Mouse (Mus musculus) midbrain, embryonic 15.5 days (tissue): ENCODE measurements at regions not wholly inside any gene's neighbourhood (a gene's known extent, or its start where the extent isn't known, plus 50 kb on each side); places are given as distances from the start of the nearest gene placed in this dataset.

Experiments used
- ATAC-seq: fragments of 200-750 bp; cut with Nextera tagmentation; replicated peaks from 2 replicates; pipeline ENCODE4 v1.8.0; 2017; ENCODE audit warnings: moderate TSS enrichment
- H3K27ac ChIP-seq: fragments of 300-500 bp; sonication (generic); 2 replicates; pipeline ENCODE4 v1.5.1; 2015; ENCODE audit warnings: mild to moderate bottlenecking, inconsistent platforms
- H3K27me3 ChIP-seq: fragments of 300-500 bp; sonication (generic); replicated peaks from 2 replicates; pipeline ENCODE4 v1.6.1; 2015; ENCODE audit warnings: inconsistent platforms
- H3K36me3 ChIP-seq: fragments of 300-500 bp; sonication (generic); replicated peaks from 2 replicates; pipeline ENCODE4 v1.6.1; 2015; ENCODE audit warnings: inconsistent platforms
- H3K4me1 ChIP-seq: fragments of 300-500 bp; sonication (generic); 2 replicates; pipeline ENCODE4 v1.6.1; 2015; ENCODE audit warnings: inconsistent platforms
- H3K4me2 ChIP-seq: fragments of 300-500 bp; sonication (generic); 2 replicates; pipeline ENCODE4 v1.6.1; 2015; ENCODE audit warnings: inconsistent platforms, mild to moderate bottlenecking, moderate library complexity
- H3K4me3 ChIP-seq: fragments of 300-500 bp; sonication (generic); 2 replicates; pipeline ENCODE4 v1.5.1; 2015; ENCODE audit warnings: mild to moderate bottlenecking, inconsistent platforms
- H3K9ac ChIP-seq: fragments of 300-500 bp; sonication (generic); 2 replicates; pipeline ENCODE4 v1.6.1; 2015; ENCODE audit warnings: mild to moderate bottlenecking, inconsistent platforms
- H3K9me3 ChIP-seq: fragments of 300-500 bp; sonication (generic); 2 replicates; pipeline ENCODE4 v1.6.1; 2016; ENCODE audit warnings: inconsistent platforms
- WGBS: fragments of 180-500 bp; shearing (Covaris S2); methylation state at CpG from one replicate; pipeline ENCODE4 v1.1.7; 2015; ENCODE audit warnings: mixed read lengths; 5-methylcytosine and 5-hydroxymethylcytosine counted together

DNA sequence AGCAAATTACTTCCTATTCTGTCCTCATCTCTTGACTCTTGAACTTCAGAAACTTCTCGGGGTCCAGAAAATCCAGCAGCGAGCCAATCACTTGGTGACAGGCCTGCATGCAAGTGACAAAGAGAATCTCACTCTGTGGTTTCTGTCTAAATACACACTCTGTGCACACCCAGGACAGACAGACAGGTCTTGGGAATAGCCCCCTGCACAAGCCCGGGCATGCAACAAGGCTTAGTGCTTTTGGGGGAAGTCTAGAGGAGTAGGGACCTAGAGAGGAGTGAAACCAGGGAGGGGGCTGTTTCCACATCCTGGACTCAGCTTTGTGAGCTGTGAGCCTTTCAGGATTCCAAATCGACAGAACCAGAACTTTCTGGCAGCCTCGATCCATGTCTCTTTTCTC lies 259.6 kb downstream of the Ajap1 start:
- no peaks in the 10 kb centered on the region for H3K4me1 ChIP-seq
- H3K4me2 ChIP-seq = no peak overlapping the region
- H3K9me3 ChIP-seq = no peaks in the 10 kb centered on the region
- no peak for ATAC-seq
- 83% methylated on average over 5 of the region's 5 CpGs for WGBS
- H3K27ac ChIP-seq = no peak overlapping the region
- peaks cover 4% of the 10 kb centered on the region for H3K27me3 ChIP-seq
- H3K9ac ChIP-seq = no peak overlapping the region
- no peak overlapping the region for H3K4me3 ChIP-seq
- H3K36me3 ChIP-seq = no peaks in the 10 kb centered on the region

DNA sequence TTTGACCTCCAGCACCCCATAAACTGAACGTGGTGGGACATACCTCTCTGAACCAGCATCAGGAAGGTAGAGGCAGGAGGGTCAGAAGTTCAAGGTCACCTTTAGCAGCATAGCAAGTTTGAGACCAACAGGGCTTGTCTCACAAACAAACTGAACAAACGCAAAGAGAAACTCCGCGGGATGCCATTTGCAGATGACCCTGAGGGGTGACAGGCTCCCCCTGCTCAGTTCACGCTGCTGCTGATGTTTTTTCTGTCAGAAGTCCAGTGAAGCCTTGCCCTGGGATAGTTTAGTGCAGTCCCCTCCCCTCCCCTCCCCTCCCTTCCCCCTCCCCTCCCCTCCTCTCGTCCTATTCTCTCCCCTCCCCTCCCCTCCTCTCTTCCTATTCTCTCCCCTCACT lies 262.1 kb downstream of the Ajap1 start:
- WGBS = 37% methylated on average over 5 of the region's 6 CpGs
- peaks cover 8% of the 10 kb centered on the region for H3K27me3 ChIP-seq
- no peak overlapping the region for H3K9ac ChIP-seq
- no peaks in the 10 kb centered on the region for H3K4me1 ChIP-seq
- 0 out of 2 replicates have a peak, but pooled peaks cover 4% of the 10 kb centered on the region for H3K9me3 ChIP-seq
- no peaks in the 10 kb centered on the region for H3K36me3 ChIP-seq
- no peak overlapping the region for H3K27ac ChIP-seq
- ATAC-seq = no peak
- H3K4me3 ChIP-seq = no peak overlapping the region
- H3K4me2 ChIP-seq = no peak overlapping the region

DNA sequence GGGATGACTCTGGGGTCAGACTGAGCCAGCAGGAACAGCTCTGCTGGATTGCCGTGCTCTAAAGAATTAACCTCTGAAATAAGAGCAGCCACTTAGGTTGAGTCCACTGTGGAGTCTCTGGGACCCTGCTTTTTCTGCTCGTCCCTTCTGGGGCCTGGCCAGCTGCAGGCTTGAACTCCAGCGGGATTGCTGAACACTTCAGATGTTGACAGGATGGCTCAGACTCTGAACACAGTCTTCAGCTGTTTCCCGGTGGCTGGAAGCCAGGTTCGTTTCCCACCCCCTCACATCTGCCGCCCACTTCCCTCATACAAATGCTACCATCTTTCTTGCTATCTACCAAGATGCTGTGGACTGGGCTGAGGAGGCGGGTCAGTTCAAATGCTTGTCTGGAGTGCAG lies 262.5 kb downstream of the Ajap1 start:
- H3K36me3 ChIP-seq = no peaks in the 10 kb centered on the region
- H3K4me1 ChIP-seq = no peaks in the 10 kb centered on the region
- no peak overlapping the region for H3K4me2 ChIP-seq
- H3K9ac ChIP-seq = no peak overlapping the region
- H3K27me3 ChIP-seq = peaks cover 8% of the 10 kb centered on the region
- no peak for ATAC-seq
- no peak overlapping the region for H3K4me3 ChIP-seq
- 0 out of 2 replicates have a peak, but pooled peaks cover 4% of the 10 kb centered on the region for H3K9me3 ChIP-seq
- H3K27ac ChIP-seq = no peak overlapping the region
- WGBS = 44% methylated on average over 7 of the region's 7 CpGs

DNA sequence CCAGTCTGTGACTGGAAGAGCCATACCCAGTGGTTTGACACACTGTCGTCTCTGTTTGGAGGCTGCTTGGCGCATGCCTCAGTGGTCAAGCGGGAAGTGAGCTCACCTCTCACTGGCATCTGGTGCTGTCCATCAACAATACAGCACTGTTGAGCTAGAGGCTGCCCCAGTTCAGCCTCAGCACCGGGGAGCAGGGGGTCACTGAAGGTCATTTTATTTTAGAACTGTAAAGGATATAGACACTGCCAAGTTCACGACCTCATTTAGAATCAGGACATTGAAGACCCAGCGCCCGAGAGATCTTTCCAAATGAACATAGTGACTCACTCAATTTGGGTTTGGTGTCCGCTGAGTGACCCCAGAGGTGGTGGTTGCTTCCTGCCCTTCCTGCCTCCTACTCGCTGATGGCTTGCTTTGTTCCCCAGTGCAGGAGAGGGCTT lies 265.1 kb downstream of the Ajap1 start:
- Histone ChIP-seq H3K27ac (no peak overlapping the region), H3K4me2 (no peak overlapping the region), H3K4me3 (no peak overlapping the region), H3K9me3 (0 out of 2 replicates have a peak, but pooled peaks cover 4% of the 10 kb centered on the region), H3K4me1 (no peaks in the 10 kb centered on the region), H3K9ac (no peak overlapping the region), H3K36me3 (no peaks in the 10 kb centered on the region), H3K27me3 (peaks cover 13% of the 10 kb centered on the region)
- ATAC-seq = no peak
- WGBS = 83% methylated on average over 9 of the region's 9 CpGs

DNA sequence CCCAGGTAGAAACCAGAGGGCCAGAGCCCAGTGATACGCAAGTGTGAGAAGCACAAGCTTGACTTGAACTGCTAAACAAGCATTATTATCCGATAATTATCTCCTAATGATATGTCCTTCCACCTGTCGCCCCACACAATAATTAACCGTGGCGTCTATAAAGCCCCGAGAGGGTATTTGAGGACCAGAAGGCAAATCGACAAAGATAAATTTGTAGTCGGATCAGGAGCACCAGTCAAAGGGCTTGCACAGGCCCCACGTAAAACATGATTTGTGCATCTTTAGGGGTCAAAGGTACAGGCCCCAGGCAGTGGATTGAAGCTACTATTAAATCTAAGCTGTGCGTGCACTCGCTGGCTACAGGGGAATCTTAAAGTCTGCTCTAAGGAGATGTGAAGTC lies 270.5 kb downstream of the Ajap1 start:
- H3K4me1 ChIP-seq = peaks cover 15% of the 10 kb centered on the region
- H3K4me2 ChIP-seq = no peak overlapping the region
- H3K9me3 ChIP-seq = 0 out of 2 replicates have a peak, but pooled peaks cover 4% of the 10 kb centered on the region
- no peak overlapping the region for H3K9ac ChIP-seq
- H3K27me3 ChIP-seq = peaks cover 18% of the 10 kb centered on the region
- no peak for ATAC-seq
- 47% methylated on average over 11 of the region's 11 CpGs for WGBS
- H3K36me3 ChIP-seq = no peaks in the 10 kb centered on the region
- no peak overlapping the region for H3K4me3 ChIP-seq
- no peak overlapping the region for H3K27ac ChIP-seq

DNA sequence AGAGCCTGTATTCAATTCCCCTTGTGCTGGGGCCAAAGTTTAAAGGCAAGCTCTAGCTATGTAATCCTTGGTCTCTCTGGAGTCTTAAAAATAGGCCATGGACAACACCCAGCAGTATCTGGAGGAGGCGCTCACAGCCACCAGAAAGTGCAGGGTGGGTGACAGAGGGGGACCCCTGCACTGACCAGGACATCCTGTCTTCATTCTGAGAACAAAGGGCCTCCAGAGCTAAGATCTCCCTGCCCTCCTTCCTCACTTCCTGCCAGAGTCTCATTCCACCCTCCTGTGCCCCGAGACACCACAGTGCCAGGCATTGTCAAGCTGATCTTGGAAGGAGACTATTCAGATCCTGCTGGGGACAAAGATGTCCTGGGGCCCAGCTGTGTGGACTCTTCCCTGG lies 273.8 kb downstream of the Ajap1 start:
- Histone ChIP-seq H3K36me3 (no peaks in the 10 kb centered on the region), H3K4me2 (no peak overlapping the region), H3K27ac (no peak overlapping the region), H3K4me1 (peaks cover 15% of the 10 kb centered on the region), H3K27me3 (peaks cover 35% of the 10 kb centered on the region), H3K4me3 (no peak overlapping the region), H3K9me3 (no peaks in the 10 kb centered on the region), H3K9ac (no peak overlapping the region)
- WGBS = 38% methylated on average over 2 of the region's 2 CpGs
- no peak for ATAC-seq

DNA sequence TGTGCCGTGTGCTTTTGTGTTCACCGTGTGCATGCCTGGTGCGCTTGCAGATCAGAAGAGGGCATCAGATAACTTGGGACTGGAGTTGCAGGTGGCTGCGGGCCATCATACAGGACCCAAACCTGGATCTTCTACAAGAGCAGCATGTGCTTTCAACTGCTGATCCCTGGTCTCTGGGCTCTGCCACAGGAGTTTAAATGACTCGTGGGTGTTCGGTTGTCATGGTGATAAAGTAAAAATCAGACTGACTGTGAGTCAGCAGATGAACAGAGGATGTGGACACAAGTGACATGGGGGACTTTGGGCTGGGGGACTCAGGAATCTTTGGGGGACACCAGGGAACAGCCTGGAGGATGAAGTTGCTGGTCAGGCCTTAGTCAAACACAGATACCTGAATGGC lies 274.4 kb downstream of the Ajap1 start:
- H3K27me3 ChIP-seq = peaks cover 37% of the 10 kb centered on the region
- 71% methylated on average over 6 of the region's 6 CpGs for WGBS
- ATAC-seq = no peak
- H3K4me3 ChIP-seq = no peak overlapping the region
- no peak overlapping the region for H3K9ac ChIP-seq
- H3K4me2 ChIP-seq = no peak overlapping the region
- H3K9me3 ChIP-seq = no peaks in the 10 kb centered on the region
- peaks cover 15% of the 10 kb centered on the region for H3K4me1 ChIP-seq
- no peak overlapping the region for H3K27ac ChIP-seq
- no peaks in the 10 kb centered on the region for H3K36me3 ChIP-seq

DNA sequence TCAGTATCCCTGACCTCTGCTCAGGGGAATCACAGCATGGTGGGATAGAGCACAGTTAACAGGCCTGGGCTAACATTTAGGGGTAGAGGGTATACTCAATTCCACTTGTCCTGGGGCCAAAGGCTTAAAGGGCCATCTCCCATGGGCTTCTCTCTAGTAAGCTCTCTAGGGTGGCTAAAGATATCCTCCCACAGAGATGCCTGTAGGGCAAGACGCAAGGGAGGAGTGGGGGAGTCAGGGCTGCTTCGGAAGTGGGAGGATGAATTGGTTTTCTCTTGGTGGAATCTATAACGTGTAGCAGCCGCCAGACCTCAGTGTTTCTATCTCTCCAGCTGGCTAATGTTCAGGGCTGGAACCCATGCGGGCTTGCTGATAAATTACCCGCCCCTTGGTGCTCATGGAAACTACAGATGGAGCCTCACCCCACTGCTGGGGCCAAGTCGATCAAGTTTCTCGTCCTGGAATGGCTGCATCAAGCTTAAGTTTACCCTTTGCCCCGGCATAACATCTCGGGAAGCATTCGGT lies 275.0 kb downstream of the Ajap1 start:
- no peak for ATAC-seq
- Histone ChIP-seq H3K9me3 (no peaks in the 10 kb centered on the region), H3K4me2 (no peak overlapping the region), H3K27me3 (peaks cover 40% of the 10 kb centered on the region), H3K4me1 (peaks cover 15% of the 10 kb centered on the region), H3K36me3 (no peaks in the 10 kb centered on the region), H3K9ac (no peak overlapping the region), H3K4me3 (no peak overlapping the region), H3K27ac (no peak overlapping the region)
- 75% methylated on average over 11 of the region's 11 CpGs for WGBS

DNA sequence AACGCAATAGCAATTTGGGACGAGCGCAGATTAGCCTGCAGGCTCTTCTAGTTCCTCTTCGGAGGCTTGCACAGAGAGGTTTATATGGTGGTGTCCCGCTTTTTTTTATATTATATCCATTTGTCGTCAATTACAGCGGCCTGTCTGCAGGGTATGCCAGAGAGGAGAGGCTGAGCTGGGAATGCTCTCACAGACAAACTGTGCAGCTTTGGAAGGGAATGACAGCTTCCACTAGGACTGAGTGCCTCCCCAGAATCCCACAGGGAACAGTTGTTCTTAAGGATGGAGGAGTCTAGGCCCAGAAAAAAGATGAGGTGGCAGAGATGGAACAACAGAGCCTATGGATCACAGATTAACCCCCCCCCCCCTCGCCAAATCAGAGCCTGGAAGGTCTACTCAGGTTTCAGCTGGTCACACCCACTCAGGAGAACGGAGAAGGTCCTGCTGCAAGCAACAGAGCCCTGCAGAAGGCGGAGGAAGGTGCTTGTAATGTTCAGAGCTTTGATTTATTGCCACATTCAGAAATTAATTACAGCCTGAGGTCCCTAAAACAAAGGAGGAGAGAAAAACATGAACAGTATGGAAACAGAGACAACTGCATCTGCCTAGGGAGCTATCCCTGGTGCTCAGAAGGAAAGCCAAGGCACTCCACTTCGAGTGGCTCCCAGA lies 275.7 kb downstream of the Ajap1 start:
- Histone ChIP-seq H3K9ac (no peak overlapping the region), H3K27me3 (peaks cover 46% of the 10 kb centered on the region), H3K4me3 (no peak overlapping the region), H3K4me2 (no peak overlapping the region), H3K4me1 (peaks cover 10% of the 10 kb centered on the region), H3K27ac (no peak overlapping the region), H3K36me3 (no peaks in the 10 kb centered on the region), H3K9me3 (no peaks in the 10 kb centered on the region)
- WGBS = 42% methylated on average over 11 of the region's 11 CpGs
- ATAC-seq = no peak

DNA sequence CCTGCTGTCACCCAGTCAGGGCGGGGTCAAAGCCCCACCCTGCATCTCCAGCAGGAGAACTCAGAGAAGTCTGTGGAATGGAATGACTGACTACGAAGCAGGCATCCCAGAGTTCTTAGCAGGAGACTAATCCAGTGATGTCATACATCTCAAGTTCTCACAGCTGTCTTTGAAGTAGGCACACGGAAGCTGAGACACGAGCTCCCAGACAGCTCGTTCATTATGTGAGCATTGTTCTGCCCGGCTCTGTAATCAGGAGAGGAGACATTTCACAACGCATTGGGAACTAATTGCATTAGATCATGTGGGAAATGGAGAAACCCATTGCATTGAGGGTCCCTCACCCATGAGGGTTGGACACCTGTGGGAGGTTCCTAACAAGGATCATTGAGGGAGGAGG lies 277.8 kb downstream of the Ajap1 start:
- H3K27me3 ChIP-seq = peaks cover 48% of the 10 kb centered on the region
- WGBS = 59% methylated on average over 7 of the region's 7 CpGs
- no peak overlapping the region for H3K27ac ChIP-seq
- no peaks in the 10 kb centered on the region for H3K9me3 ChIP-seq
- ATAC-seq = no peak
- no peak overlapping the region for H3K4me3 ChIP-seq
- no peaks in the 10 kb centered on the region for H3K36me3 ChIP-seq
- no peak overlapping the region for H3K9ac ChIP-seq
- H3K4me2 ChIP-seq = no peak overlapping the region
- peaks cover 13% of the 10 kb centered on the region for H3K4me1 ChIP-seq

DNA sequence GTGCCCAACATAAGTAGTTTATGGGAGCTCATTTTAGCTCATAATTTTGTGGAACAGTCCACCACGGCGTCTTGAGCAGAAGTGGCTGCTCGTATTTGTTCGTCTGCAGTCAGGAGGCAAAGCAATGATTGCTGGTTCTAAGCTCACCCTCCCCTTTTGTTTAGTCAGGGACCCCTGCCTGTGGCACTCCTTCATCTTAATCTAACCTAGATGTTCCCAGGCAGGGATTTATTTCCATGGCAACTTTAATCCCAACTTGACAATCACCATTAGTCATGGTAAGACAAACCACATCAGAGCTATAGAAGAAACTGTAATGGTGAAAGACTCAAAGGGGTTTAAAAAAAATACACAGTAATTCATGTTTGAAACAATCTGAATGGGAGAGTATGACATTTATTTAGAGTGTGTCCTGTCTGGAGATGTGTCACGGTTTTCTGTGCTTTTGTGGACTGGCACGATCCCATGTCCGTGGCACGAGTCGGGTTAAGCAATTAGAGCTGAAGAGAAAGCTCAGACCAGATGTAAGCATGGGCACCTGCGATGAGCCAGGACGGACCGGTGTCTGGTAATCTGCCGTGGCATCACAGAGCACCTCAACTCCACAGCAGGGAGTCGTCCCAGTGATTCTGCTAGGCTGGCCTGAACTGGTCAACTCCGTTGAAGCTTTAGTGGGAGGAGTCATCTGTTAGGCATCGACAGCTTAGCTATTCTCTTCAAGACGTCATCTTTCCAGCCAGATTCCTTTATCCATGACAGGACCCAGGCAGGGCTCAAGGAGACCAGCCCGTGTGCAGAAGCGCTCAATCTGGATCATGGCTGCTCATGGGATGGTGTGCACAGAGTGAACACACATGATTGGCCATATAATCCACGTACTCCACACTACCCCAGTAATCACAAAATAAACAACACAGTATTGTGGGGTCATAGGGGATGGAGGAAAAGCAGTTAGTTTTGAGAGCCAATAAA lies 281.5 kb downstream of the Ajap1 start:
- 26% methylated on average over 20 of the region's 20 CpGs for WGBS
- Histone ChIP-seq H3K4me2 (no peak overlapping the region), H3K4me3 (no peak overlapping the region), H3K36me3 (no peaks in the 10 kb centered on the region), H3K9ac (no peak overlapping the region), H3K4me1 (0 out of 2 replicates have a peak, but pooled peaks cover 4% of the 10 kb centered on the region), H3K9me3 (peaks cover 8% of the 10 kb centered on the region; the same call in 1 of the 2 replicates), H3K27me3 (peaks cover 34% of the 10 kb centered on the region), H3K27ac (no peak overlapping the region)
- no peak for ATAC-seq

DNA sequence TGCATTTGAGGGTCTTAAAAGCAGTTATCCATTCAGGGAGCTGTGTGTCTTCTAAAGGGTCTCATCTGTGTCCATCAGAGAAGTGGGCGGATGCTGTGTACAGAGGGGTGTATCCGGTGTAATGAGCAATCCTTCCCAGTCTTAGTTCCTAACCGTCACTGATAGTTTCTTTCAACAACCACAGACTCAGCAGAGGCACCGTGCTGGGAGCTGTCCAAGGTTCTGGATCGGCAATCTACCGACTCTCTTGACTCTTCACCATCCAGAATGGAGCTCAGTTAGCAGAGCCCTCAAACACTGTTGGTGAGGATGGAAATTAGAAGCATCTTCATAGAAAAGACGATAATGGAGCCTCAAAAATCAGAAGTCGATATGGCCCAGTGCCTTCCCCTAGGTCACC lies 293.1 kb downstream of the Ajap1 start:
- Histone ChIP-seq H3K4me3 (no peak overlapping the region), H3K4me1 (peaks cover 14% of the 10 kb centered on the region), H3K9ac (no peak overlapping the region), H3K4me2 (no peak overlapping the region), H3K27ac (no peak overlapping the region), H3K9me3 (no peaks in the 10 kb centered on the region), H3K36me3 (no peaks in the 10 kb centered on the region), H3K27me3 (peaks cover 46% of the 10 kb centered on the region)
- 13% methylated on average over 8 of the region's 8 CpGs for WGBS
- ATAC-seq = no peak
